Mouse (Mus musculus) gastrocnemius, postnatal 10 days (tissue): ENCODE measurements at regions not wholly inside any gene's neighbourhood (a gene's known extent, or its start where the extent isn't known, plus 50 kb on each side); places are given as distances from the start of the nearest gene placed in this dataset.

Source experiments
- DNase-seq: peaks from one replicate; pipeline ENCODE4 v3.0.0; 2021; ENCODE audit warnings: mixed read lengths

- no peak for DNase-seq
Measured at GRCm38 (mm10) chr4:56421575-56421974, 318.3 kb upstream of the Gm26657 start.

- no peak for DNase-seq
Measured at GRCm38 (mm10) chr4:56419122-56419913, 320.6 kb upstream of the Gm26657 start.

DNA sequence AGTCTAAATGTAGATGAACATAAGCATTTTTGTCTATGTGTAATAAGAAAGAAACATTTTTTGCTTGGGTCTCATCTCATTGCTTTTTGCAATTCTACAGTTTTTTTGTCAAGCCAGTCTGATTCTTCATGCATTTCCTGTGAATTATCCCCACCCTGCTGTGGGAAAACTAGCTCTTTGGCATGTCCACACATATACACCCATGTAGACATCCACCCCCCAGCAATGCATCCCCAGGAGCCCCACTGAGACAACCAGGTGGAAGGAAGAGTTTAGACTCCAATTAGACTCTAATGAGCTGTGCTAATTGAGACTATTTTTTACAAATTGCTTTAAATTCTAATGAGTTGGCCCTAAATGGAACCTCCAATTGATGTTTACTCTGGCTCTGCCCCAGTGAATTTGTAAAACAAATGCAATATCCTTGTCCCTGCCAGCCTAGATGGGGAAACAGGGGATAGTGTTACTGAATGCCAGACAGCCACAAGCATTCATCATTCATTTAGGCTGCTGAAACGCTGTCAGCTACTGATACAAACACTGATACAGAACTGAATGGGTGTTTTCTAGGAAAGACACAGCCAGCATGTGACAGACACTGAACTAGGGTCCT lies 328.7 kb upstream of the Gm26657 start:
- no peak for DNase-seq

- DNase-seq = no peak
Measured at GRCm38 (mm10) chr4:56393793-56394192, 346.1 kb upstream of the Gm26657 start.

DNA sequence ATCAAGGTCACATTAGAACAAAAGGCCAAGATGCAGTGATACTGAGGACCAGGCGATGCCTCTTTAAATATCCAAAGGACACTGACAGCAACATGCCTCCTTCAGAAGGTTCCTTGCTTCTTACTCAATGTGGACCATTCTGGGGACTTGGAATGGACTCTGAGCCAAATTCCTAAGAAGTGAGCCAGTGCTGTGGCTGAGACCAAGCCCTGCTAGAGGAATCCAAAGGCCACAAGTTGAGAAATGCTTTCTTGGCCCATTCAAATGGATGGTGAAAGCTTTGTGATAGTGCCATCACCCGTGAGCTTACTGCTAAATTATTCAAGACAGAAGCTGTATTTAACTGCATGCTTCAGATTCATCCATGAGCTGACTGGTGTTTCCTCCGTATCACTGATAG lies 352.8 kb upstream of the Gm26657 start:
- DNase-seq = no peak

GRCm38 (mm10) chr4:56375745-56376144 lies 364.1 kb upstream of the Gm26657 start:
- DNase-seq = no peak

DNA sequence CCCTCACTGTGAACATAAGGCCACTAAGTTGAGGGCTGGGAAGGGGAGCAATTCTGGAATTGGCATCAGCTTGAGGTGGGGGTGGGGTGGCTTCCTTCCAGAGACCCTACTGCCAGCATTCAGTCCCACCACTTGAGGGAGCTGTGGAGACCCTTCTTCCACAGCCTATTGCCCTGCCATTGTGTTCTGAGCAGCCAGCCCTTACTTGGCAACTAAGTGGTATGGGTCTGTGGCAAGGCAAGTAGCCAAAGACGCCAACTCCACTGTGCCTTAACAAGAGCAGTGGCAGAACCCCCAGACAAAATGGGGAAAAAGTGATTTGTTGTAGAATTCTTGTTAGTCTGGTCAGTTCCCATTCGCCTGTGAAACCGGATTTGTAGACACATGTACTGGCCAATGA lies 365.4 kb upstream of the Gm26657 start:
- no peak for DNase-seq

DNA sequence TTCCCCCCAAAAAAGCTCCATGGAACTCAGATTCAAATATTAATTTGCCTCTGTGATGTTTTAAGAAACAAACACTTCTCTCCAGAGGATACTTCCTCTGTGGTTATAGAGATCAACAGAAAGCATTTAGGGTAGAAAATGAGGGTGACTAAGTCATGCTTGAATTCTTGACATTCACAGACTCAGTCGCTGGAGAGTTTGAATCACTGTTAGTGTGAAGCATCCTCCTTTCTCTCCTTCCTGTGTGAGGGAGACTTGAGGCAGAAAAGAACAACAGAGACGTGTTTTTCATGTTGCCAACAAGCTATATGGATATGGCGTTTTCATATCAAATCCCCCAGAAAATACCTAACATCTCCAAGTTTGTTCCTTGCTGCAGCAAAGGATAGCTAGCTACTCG lies 366.1 kb upstream of the Gm26657 start:
- DNase-seq = no peak

DNA sequence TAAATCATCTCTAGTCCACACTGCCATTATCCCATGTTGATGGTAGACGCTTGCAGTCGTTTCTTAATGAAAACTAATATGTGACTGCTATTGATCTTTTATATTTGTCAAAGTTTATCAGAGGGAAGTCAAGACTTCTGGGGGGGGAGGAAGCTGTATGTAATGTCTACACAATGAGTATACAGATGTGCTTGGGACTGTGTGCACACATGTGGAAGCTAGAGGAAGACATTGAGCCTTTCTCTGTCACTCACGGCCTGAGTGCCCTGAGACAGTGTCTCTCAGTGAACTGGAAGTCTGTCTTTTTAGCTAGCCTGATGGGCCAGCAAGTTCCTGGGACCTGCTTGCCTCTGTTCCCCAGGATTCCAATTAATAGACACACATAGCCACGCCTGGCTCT lies 366.7 kb upstream of the Gm26657 start:
- no peak for DNase-seq

DNA sequence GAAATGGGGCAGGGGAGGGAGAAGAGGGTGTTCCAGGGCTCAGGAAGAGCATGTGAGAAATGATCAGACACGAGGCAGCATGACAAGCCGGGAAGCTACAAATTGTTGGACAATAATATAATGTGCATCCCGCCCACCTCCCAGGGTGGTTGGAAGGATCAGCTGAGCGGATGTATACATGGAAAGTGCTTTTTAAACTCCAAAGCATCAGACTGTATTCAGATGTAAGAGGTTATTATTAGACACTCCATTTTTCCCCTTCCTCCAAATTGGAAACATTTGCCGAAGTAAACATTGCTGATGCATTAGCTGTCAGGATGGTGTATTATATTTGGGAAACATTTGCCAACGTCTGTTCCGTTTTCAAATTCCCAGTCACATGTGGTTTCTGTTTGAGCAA lies 367.2 kb upstream of the Gm26657 start:
- no peak for DNase-seq

DNA sequence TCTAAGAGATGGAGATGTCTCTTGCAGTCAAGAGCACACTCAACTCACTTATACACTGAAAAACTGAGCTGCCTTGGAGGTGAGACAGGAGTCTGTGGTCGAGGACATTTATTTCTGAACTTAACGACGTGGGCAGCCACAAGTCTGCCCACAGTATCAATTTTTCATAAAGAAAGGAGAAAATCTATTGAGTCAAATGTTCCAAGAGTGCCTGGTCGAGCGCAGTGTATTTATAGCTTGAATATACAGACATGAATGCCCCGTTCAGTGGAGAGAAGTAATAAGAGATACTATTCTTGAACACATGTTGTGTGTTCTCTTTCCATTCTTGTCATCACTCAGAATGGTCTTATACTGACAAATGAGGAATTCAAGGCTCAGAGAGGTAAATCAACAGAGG lies 375.3 kb upstream of the Gm26657 start:
- no peak for DNase-seq

DNA sequence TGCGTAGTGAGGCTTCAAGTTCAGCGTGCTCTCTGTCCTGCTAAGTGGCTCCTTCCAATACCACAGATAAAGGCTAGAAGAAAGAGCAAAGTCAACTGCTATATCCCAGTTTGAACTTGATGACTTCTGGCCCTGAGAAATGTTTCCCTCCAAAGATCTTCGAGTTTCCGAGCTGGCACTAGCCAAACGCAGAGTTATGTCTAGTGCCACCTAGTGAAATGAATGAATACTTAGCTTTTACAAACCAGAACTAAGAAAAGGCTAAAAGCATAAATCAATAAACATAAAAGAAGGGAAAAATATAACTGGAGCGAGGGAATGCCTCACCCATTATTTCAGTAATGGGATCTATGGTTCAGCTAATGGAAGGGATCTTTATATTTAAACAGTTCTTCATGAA lies 377.7 kb upstream of the Gm26657 start:
- DNase-seq = no peak

- DNase-seq = no peak
Measured at GRCm38 (mm10) chr4:56349216-56349615, 390.7 kb upstream of the Gm26657 start.

GRCm38 (mm10) chr4:56325156-56325555 lies 414.7 kb upstream of the Gm26657 start:
- DNase-seq = no peak

DNA sequence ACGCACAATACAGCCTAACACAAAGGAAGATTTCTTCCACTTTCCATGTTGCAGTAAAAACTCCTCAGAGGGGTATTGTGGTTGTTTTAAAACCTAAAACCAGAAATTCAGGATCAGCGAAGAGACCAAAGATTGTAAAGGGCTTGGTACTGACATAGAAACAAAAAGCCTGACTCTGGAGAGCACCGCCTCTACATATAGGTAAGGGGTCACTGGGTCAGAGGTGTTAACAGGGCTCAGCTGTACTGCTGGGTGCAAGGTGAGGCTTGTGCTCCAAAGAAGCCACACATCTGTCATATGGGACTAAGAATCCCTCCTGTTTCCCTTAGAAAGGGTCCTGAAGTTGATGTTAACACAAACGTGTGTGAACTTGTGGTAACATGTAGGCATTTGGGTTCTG lies 420.7 kb upstream of the Gm26657 start:
- DNase-seq = no peak

DNA sequence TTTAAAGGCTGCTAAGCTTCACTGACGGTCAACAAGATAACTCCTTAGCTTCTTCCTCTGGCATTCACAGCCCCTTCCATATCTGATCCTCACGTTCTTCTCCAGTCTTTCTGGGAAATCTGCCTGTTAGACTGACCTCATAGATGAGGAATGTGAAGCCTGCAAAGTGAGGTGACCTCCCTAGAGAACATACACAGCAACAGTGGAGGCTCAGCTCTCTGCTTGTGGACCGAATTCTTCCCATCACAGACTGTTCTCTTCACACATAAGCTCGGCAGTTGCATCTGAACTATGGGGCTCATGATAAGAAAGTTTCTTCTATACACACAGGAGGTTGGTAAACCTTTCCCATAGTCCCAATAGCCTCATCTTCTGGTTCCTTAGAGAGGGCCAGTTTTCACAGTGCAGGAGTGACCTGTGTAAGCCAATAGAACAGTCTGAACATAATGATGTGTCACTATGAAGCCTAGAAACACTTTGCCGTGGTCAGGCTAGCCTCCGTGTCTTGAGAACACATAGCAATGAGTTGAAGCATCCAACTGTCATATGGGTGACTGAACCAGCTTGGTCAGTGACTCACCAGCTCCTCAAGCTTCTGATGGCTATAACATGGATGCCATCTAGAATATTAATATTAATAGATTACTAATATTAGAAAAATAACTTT lies 434.1 kb upstream of the Gm26657 start:
- DNase-seq = no peak

DNA sequence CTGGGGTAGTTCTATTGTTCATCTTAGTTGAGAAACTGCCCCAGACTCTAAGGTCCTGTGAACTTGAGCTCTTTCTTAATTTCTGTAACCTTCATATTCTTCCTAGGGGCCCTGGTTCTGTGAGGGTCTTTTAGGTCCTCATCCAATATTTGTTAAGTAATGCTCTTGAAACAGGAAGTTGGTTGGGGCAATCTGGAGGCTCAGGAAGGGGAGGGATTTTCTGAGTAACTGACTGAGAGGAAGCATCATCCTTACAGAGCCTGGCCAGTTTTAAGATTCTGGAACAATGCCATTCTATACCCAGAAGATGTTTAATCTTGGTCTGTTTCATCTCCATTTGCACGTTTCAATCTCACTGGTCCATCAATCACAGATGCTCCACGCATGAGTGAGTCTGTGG lies 435.6 kb upstream of the Gm26657 start:
- no peak for DNase-seq

DNA sequence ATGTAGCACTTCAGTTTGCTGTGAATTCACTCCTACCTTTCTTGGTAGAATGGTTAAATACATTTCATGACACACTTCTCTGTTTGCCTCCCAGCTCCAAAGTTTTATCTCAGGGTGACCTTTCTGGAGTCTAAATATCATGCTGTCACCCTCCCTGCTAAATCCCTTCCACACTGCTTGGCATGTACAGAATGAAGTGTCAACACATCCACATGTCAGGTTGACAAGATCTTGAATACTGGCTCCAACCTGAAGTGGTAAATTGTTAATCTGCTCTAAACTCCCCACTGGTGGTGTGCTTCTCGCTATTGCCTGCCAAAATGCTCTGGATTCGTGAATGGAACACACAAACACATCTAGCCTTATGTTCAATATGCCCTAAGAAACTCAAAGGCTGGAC lies 451.9 kb upstream of the Gm26657 start:
- no peak for DNase-seq

- no peak for DNase-seq
Measured at GRCm38 (mm10) chr4:56284490-56284889, 455.4 kb upstream of the Gm26657 start.

GRCm38 (mm10) chr4:56275836-56276235 lies 464.0 kb upstream of the Gm26657 start:
- no peak for DNase-seq

GRCm38 (mm10) chr4:56271390-56271789 lies 468.5 kb upstream of the Gm26657 start:
- DNase-seq = no peak

DNA sequence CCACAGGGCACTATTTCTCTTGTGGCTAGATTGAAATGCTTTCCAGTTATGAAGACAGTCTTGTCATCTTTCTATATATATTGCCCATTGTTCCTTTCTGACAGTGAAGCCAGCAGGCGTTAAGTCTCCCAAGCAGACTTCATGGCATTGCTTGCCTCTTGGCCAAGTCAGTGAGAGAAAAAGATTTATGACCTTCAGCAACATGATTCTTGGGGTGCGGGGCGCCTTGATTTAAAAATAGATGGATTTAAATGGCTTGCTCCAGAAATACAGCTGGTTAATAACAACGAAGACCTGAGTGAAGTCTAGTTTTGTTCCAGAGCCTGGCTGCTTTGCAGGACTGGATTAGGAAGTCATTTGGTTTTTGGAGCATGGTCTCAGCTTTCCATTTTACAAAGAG lies 475.2 kb upstream of the Gm26657 start:
- no peak for DNase-seq

- no peak for DNase-seq
Measured at GRCm38 (mm10) chr4:56263822-56264221, 476.0 kb upstream of the Gm26657 start.

GRCm38 (mm10) chr4:56262589-56262988 lies 477.3 kb upstream of the Gm26657 start:
- DNase-seq = no peak
